Mouse (Mus musculus) lung, postnatal 4 days (tissue): ENCODE measurements around the gene Pla2g10.
"Not testable (repeated sequence)": the region's sequence is repeated elsewhere in the genome, so short reads cannot be mapped to it uniquely, and the experiment has no call there.

ENCODE experiments used
- DNase-seq, 2 experiments: peaks; one replicate each; pipeline ENCODE4 v3.0.0; 2021

Pla2g10 gene

DNA sequence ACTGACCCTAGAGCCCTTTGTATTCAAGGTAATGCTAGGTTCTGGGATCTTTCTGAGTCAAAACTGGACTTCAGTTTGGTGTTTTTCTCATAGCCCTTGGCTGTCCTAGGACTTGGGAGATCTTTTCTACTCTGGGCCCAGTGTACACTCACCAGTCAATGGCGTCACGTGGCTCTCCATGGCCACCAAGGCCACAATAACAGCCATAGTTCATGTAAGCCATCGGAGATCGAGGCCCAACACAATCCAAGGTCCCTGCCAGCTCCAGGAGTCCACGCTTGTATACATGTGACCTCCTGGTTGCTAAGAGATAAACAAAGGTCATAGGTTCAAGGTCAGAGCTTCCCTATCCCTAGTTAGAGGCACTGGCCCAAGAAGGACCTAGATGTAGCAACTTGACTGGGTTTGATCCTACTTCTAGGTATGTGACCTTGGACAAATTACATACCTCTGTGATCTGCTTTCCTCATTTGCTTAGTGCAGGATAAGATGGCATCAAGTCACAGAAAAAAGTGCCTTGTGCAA, 2.9 kb downstream of the Pla2g10 start:
- DNase-seq, result no peak

DNA sequence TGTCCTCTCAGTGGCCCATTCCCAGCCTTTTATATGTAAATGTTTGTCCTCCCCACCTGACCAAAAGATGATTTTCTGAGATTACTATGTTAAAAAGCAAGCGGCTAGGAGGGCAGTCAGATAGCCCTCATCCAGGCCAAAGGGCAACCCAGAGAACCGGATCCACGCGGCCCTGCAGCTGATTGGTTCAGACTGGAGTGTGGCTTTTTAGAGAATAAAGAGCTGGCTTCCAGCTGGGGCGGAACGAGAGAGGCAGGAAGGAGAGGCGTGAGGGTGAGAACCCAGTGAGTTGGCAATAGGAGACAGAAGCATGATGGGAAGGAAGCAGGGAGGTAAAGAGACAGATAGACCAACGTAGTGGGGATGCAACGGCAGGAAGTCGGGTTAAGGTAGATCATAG, 7.8 kb downstream of the Pla2g10 start:
- DNase-seq, result no peak

DNA sequence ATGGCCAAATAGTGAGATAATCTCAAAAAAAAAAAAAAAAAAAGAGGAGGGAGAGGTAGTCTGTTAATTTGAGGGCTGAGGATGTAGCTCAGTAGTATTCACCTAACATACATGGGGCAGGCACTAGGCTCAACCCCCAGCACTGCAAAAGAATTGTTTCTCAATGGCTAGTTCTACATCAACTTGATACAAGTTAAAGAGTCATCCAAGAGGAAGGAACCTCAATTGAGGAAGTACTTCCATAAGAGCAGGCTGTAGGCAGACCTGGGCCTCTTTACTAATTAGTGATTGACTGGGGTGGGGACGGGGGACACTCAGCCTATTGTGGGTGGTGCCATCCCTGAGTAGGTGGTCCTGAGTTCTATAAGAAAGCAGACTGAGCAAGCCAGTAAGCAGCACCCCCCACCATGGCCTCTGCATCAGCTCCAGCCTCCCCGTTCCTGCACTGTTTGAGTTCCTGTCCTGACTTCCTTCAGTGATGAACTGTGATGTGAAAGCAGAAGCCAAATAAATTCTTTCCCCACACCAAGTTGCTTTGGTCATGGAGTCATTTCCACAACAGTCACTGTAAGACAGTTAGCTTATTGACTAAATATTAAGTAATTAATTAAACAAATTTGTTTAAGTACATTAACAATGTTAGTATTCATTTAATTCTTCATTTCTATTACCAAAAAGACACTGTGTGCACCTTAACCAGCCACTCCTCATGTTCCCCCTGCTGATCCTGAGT, 13.8 kb downstream of the Pla2g10 start:
- DNase-seq, result no peak

DNA sequence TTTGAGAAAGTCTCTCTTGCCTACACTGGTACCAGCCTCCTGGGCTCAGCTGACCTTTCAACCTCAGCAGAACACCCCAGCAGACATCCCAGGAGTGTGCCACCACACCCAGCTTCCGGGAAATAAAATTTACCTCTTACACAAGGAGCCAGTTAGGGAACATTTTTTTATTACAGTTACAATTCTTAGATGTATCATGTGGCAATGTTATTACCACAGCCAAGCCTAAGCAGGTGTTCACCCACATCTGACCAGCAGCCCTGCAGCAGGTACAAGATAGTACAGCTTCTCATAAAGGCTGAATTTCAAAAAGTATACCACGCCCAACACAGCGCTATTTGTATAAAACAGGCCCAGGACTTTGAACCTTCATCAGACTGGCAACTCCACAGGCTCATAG, 15.9 kb downstream of the Pla2g10 start:
- no peak for DNase-seq

DNA sequence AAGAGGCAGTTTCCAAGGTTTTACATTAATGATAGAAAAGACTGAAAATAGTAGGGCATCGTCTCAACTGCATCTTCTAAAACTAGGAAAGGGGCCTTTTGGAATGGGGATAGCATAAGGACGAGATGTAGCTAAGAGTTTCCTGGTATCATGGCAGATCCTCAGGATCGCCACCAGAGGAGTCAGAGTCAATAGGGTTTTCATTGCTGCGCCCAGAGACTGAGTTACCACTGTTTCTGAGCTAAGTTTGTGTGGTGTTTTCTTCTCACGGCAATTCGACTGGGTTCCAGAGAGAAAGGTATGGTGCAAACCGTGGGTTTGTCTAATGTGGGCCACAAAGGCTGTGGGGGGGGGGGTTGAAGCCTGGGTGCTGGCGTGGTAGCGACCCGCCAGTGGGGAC, 26.1 kb downstream of the Pla2g10 start:
- DNase-seq, result no peak

DNA sequence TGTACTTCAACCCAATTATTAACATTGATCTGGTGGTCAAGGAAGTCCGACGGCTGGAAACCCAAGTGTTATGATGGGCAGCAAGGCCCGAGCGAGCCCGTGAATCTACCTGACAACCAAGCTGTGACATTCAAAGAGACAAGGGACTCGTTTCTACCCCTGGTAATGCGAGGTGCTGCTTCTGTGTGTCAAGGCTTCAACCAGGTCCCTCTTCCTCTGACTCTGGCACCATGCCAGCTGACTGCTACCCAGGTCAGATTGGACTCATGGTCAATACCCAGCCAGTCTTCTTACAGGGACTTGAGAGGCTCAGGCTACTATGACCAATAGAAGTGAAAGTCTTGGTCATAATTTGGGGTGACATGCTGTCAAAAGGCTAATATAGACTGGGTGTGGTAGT, 28.6 kb downstream of the Pla2g10 start:
- DNase-seq, result no peak

DNA sequence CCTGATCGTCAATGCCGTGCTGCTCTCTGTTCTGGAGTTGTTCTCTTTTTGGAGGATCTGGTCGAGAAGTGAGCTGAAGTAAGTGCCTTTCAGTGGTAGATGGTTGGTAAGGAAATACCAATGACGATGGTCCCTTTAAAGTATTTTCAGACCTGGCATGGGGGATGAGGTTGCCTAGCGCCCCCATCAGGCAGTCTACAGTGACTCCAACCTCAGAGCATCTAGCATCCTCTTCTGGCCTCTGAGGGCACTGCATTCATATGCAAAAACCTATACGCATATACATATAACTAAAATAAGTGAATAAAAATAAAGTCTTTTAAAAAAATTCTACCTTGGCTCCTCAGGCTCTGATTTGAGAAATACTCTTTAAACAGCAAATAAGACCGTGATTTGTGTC, 31.8 kb downstream of the Pla2g10 start:
- no peak for DNase-seq

DNA sequence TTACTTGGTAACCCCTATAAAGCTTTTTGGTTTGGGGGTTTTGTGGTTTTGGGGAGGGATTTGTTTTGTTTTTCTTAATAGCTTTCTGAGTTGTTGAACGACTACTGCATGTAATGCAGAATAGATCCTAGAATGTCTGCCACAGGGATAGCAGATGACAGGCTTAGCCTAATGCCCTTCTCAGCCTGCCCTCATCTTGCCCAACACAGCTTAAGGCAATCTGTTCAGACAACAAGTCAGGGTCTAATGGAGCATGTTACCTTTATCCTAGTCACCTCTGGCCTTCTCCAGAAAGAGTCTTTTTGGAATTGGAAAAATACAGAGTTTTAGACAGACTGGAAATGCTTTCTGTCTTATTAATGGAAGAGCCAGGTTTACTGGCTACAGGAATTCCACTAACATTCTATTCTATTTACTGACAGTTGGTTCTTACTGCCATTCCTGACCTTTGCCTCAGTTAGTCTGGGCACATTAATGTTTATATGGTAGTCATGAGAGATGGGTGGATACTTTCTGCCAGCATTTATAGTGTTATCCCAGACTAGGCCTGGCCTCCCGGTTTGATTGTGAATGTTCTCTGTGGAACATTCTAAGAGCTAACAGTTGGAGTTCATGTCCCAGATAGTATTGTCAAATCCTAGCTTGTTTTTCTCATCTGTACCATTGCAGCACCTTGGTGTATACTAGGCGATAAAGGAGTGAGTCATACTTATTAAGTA, 52.0 kb downstream of the Pla2g10 start:
- no peak for DNase-seq

DNA sequence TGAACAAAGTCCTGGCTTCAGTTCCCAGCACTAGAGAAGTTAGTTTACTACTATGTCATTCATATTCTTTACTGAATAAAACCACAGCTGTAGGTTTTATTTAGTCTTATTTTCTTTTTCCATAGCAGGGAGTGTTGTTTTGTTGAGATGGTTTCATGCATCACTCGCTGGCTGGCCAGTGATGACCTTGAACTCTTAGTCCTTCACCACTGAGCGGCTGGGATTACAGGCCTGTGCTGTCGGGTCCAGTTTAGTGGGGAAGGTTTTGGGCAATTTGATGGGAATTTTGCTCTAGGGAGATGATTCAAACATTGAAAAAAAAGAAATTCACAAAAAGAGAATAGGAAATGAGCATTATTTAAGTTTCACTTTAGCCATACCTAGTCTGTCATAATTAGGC, 56.3 kb downstream of the Pla2g10 start:
- DNase-seq, result no peak

DNA sequence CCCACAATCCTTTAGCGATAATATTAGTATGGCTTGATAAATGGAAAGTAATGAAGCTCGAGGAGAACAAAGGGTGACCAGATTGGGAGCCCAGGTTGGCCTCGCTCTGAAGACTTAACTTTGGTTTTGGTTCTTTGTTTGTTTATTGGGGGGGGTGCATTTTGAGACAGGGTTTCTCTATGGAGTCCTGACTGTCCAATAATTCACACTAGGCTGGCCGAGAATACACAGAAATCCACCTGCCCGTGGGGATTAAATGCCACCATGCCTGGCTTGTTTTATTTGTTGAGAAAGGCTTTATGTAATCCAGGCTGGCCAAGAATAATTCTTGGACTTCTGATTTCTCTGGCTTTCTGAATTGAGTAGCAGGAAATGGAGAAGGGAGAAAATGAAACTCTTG, 57.7 kb downstream of the Pla2g10 start:
- DNase-seq, result no peak

DNA sequence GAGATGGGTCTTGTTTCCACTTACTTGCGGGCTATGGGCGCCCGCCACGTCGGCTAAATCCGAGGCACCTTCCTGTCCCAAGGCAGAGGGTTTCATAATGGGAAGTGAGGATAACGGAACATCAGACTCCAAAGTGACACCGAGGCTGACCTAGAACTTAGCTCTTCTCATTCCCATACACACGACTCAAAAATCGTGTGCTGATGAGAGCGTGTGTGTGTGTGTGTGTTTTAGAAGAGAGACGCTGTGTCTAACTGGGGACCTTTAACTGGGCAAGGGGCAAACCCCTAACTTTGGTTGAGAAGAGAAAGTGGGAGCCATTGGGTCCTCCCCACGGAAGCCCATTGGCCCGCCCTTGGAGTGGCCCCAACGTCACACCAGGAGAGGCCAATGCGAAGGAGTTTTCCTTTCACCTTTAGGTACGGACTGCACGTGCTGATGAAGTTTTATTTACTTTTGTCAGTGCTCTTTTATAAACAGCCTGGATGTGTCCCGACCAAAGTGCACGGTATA, 58.3 kb downstream of the Pla2g10 start:
- DNase-seq, result peak; percentile 74

DNA sequence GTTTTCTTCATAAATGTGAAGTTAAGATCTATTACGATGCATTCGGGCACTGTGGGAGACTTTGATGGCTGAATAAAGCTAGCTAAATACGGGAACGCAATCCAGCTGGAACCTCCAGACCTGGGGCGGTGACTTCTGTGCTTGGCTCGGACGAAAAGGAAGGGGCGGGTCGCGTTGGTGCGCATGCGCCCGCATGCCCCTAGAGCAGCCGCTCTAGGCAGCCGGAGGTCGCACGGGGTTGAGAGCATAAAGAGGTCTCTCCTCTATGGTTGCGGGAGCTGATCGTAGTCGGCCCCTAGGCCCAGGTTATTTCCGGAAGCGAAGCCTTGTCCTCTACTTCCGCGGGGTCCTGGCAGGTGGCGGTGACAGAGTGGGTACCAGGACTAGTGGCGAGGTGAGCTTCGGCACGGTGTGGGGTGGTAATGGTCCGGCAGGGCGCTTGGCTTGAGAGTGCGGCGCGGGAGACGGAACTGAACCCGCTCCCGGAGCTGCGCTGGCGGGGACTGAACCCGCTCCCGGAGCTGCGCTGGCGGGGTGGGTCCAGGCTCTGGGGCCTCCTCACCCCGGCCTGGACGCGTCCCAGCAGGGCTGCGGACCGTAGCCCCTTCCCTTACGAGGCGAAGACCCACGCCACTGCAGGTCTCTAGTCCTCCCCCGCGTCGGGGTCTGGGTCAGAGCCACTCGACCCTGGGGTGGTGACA, 58.9 kb downstream of the Pla2g10 start, which contains the start of the genes Bfar and 3110001I22Rik:
Gene Bfar (plus strand): TSS at position 174 of the 701 bp plus-strand sequence.
Gene 3110001I22Rik (plus strand): TSS at position 245 of the 701 bp plus-strand sequence.
- DNase-seq, result peak; percentile 91 to 95

DNA sequence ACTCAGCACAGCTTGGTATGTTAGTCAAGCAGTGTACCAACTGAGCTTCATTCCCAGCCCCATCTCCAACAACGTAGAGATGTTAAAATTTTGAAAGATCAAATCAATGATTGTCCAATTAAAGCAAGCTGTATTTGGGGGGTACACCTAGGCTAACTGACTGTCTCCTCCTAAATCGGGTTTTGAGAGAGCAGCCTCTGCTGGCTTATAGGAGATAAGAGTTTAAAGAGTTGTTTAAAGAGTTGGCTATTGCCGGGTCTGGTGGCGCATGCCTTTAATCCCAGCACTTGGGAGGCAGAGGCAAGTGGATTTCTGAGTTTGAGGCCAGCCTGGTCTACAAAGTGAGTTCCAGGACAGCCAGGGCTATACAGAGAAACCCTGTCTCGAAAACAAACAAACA, 59.9 kb downstream of the Pla2g10 start:
- DNase-seq, result not testable (repeated sequence)

DNA sequence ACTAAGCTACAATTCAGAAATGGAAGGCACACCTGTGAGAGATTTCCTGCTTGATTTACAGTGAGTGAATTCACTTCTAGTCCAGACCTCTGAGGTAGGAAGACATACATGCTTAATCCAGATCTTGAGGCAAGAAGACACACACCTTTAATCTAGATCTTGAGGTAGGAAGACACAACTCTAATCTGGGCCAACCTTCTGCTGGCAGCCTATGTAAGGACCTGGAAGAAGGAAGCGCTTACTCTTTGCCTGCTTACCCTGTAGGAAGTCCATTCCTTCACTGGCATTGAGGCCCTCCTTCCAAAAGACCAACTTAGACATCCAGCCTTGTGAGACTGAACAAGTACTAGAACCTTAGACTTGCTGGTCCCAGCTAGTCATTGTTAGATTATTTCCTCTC, 61.5 kb downstream of the Pla2g10 start:
- no peak for DNase-seq

DNA sequence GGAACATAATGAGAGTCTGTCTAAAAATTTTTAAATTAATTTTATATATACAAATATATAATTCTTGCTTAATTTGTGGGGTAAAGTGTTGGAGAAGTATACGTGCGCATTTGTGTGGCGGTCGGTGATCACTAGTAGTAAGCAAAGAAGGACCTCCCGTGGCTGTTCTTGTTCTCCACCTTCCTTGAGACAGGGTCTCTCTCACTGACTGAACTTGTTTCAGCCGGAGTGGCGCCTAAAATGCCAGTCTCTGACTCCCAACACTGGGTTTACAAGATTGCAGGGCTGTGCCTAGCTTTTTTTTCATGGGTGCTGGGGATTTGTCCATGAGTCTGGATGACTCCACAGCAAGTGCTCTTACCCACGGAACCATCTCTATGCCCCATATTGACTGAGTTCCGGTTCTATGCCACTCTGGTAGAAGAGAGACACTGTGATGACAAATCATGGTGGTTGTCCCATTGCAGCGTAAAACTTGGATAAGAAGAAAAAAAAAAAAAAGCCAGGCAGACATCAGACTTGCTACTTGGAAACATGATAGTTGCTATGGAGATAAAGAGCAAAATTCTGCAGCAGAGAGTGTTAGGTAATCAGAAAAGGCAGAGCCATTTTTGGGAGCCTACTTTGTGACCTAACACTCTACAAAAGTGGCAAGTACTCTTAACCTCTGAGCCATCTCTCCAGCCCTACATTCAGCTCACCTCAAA, 62.2 kb downstream of the Pla2g10 start:
- DNase-seq, result peak in 1 of 2 experiments; percentile 7

DNA sequence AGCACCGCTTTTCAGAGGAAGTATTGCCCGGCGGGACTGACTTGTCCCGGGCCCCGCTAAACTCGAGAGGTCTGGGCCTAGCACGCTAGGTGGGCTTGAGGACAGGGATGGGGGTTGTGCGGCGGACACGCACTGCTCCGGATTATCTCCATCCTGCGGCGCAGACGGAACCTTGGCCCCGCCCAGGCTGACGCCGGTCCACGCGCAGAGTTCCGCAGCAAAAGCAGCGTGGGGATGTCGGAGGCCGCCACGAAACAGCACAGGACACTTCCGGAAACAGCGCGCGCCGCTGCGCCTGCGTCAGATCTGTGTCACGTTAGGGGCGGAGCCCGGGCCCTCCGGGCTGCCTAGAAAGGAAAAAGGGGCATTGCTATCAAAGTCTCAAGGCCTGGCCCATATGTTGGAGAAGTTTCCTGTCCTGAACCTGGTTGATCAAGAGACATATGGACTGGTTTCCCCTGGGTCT, 62.9 kb downstream of the Pla2g10 start, which contains the start of gene Parn:
Gene Parn (minus strand): TSS at position 293 of the 466 bp plus-strand sequence.
- peak; percentile 95 to 96 for DNase-seq
